ENCODE assay signal across 9 mouse cellular contexts in the genomic region with DNA sequence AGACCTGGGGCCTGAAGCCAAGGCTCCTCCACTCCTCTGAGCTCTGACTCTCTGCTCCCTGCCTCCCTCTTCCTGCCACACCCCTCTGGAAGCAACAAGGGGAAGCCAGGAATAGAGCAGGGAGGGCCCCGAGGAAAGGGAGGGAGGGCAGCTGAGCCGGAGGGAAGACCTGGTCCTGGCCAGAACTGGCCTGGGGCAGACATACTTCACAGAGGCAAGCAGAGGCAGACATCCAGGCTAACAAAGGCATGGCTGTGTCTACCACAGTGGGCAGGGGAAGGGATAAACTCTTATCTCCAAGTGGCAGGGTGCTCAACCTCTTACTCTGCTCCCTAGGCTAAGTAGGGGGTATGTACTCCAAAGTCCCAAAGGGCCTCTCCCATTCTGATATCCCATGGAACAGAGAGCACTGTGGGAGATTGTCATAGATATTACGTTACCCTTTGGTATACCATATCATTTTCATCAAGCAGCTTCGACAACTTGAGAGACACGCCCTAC. TPM values are rescaled to one million over a fixed set of nuclear protein-coding genes. Genes with fewer than 3 reads are reported as not detected.
DNase-seq lines count a peak whose midpoint lies in the region; ATAC-seq and TF ChIP-seq lines count a peak whose summit lies in the region.
"Had no signal": no experiment of that assay in that cellular context is flagged by ENCODE, and none has a peak within 500 bp of the region (broad histone marks: within the 10 kb centered on the region; RNA-seq: fewer than 3 reads in every experiment).

No protein-coding gene starts in this region.

- no peak for TF ChIP-seq CTCF in cerebellum, adult 2 months (IDR thresholded peaks at IDR 0.05; ENCODE audit: borderline replicate concordance, insufficient read depth, low read depth, low read length)

- 44% methylated on average over 5 of the region's 5 CpGs for WGBS in embryonic facial prominence, embryonic 15.5 days
- 18% methylated on average over 5 of the region's 5 CpGs for WGBS in liver, embryonic 15.5 days (ENCODE audit: insufficient replicate concordance)
- 71% methylated on average over 5 of the region's 5 CpGs for WGBS in cerebellum, adult 2 months

- no peaks in the 10 kb centered on the region for H3K27me3 ChIP-seq in embryonic facial prominence, embryonic 15.5 days
- no peaks in the 10 kb centered on the region for H3K27me3 ChIP-seq in liver, embryonic 15.5 days
- no peaks in the 10 kb centered on the region for H3K27me3 ChIP-seq in cerebellum, adult 2 months (ENCODE audit: control insufficient read depth, insufficient read depth, low read length)
- H3K27me3 ChIP-seq: neural tube, embryonic 13.5 days had no signal

- ATAC-seq in embryonic facial prominence, embryonic 15.5 days (ENCODE audit: insufficient number of reproducible peaks, low FRiP score, low TSS enrichment, low read depth): no peak
- peak; percentile 85 for ATAC-seq in liver, embryonic 15.5 days (ENCODE audit: insufficient read depth)

- H3K27ac ChIP-seq in embryonic facial prominence, embryonic 15.5 days (replicated peaks): peak overlapping the region; percentile 48; the same call in 1 of the 2 replicates
- H3K27ac ChIP-seq in liver, embryonic 15.5 days (replicated peaks): peak overlapping the region; percentile 95
- no peak overlapping the region for H3K27ac ChIP-seq in cerebellum, adult 2 months (ENCODE audit: insufficient read depth, low read length)
- H3K27ac ChIP-seq: neural tube, embryonic 13.5 days had no signal

- H3K9me3 ChIP-seq in embryonic facial prominence, embryonic 15.5 days (replicated peaks): no peaks in the 10 kb centered on the region
- no peaks in the 10 kb centered on the region for H3K9me3 ChIP-seq in liver, embryonic 15.5 days (replicated peaks)
- H3K9me3 ChIP-seq: neural tube, embryonic 13.5 days had no signal

- peak; percentile 16 for DNase-seq in cerebellum, adult 9-10 months
- DNase-seq in cerebellum, postnatal 4 days (ENCODE audit: low spot score in 2 of 2): no peak
- peak; percentile 81 for DNase-seq in heart, postnatal 4 days
- DNase-seq in frontal cortex, postnatal 36 days (ENCODE audit: low spot score in 2 of 2): no peak
- no peak for DNase-seq in cerebellum, adult 2 months
- no peak for DNase-seq in thymus, postnatal 36 days

- H3K4me2 ChIP-seq in embryonic facial prominence, embryonic 15.5 days (replicated peaks): no peak overlapping the region
- peak overlapping the region; percentile 80 for H3K4me2 ChIP-seq in liver, embryonic 15.5 days
- H3K4me2 ChIP-seq: neural tube, embryonic 13.5 days had no signal

- peaks cover 50% of the 10 kb centered on the region for H3K4me1 ChIP-seq in embryonic facial prominence, embryonic 15.5 days
- H3K4me1 ChIP-seq in liver, embryonic 15.5 days (replicated peaks): peaks cover 80% of the 10 kb centered on the region
- H3K4me1 ChIP-seq in cerebellum, adult 2 months (ENCODE audit: control insufficient read depth, insufficient read depth, low read length): peaks cover 31% of the 10 kb centered on the region

- TF ChIP-seq POLR2A in cerebellum, adult 2 months (IDR thresholded peaks at IDR 0.05; ENCODE audit: borderline replicate concordance, insufficient read depth, low read length): no peak

- peaks cover 32% of the 10 kb centered on the region for H3K36me3 ChIP-seq in embryonic facial prominence, embryonic 15.5 days
- H3K36me3 ChIP-seq in liver, embryonic 15.5 days (replicated peaks): peaks cover 74% of the 10 kb centered on the region

- no peak overlapping the region; the same call in 1 of the 2 replicates for H3K9ac ChIP-seq in embryonic facial prominence, embryonic 15.5 days
- H3K9ac ChIP-seq in liver, embryonic 15.5 days: peak overlapping the region; percentile 54
- H3K9ac ChIP-seq: neural tube, embryonic 13.5 days had no signal

- no peak overlapping the region for H3K4me3 ChIP-seq in embryonic facial prominence, embryonic 15.5 days (replicated peaks)
- peak overlapping the region; percentile 36 for H3K4me3 ChIP-seq in liver, embryonic 15.5 days (replicated peaks)
- no peak overlapping the region for H3K4me3 ChIP-seq in cerebellum, adult 2 months (replicated peaks; ENCODE audit: insufficient read depth, low read depth, low read length)
- H3K4me3 ChIP-seq: neural tube, embryonic 13.5 days had no signal

RNA-seq across cellular contexts. Expression of a gene that starts 7.4 kb away (rescaled TPM):
- polyA plus RNA-seq in embryonic facial prominence, embryonic 15.5 days (2015; fragmentation: Nextera tagmentation; extraction: Ambion mirVana): 163 and 185 TPM in 2 replicates
- 100 to 1,000 TPM; 135 to 141 TPM for total RNA-seq in heart, postnatal 4 days (2021)
- polyA plus RNA-seq in liver, embryonic 15.5 days (2015; fragmentation: Nextera tagmentation; extraction: Ambion mirVana): 143 and 165 TPM in 2 replicates
- 63.5 and 68.6 TPM in 2 replicates for polyA plus RNA-seq in cerebellum, adult 2 months (2012; rRNA removed)

RNA-seq across cellular contexts. Expression of a gene that starts 15.8 kb away (rescaled TPM):
- 142 and 147 TPM in 2 replicates for polyA plus RNA-seq in embryonic facial prominence, embryonic 15.5 days (2015; fragmentation: Nextera tagmentation; extraction: Ambion mirVana)
- 10 to 100 TPM; 52.6 to 58.4 TPM for total RNA-seq in heart, postnatal 4 days (2021)
- polyA plus RNA-seq in liver, embryonic 15.5 days (2015; fragmentation: Nextera tagmentation; extraction: Ambion mirVana): 55.5 and 61.3 TPM in 2 replicates
- 73.3 and 74.1 TPM in 2 replicates for polyA plus RNA-seq in cerebellum, adult 2 months (2012; rRNA removed)

RNA-seq across cellular contexts. Expression of a gene that starts 42.4 kb away (rescaled TPM):
- 69.5 and 76.2 TPM in 2 replicates for polyA plus RNA-seq in embryonic facial prominence, embryonic 15.5 days (2015; fragmentation: Nextera tagmentation; extraction: Ambion mirVana)
- 10 to 100 TPM; 54.6 to 56.3 TPM for total RNA-seq in heart, postnatal 4 days (2021)
- 22.0 and 25.7 TPM in 2 replicates for polyA plus RNA-seq in liver, embryonic 15.5 days (2015; fragmentation: Nextera tagmentation; extraction: Ambion mirVana)
- polyA plus RNA-seq in cerebellum, adult 2 months (2012; rRNA removed): 109 and 114 TPM in 2 replicates

Comparison
In these comparisons a context has a peak if more than half of its experiments do, and no peak if none do; other contexts are left out.
1. DNase-seq: peak in cerebellum, adult 9-10 months (single experiment) and heart, postnatal 4 days (single experiment); none in cerebellum, postnatal 4 days (0 of 2), frontal cortex, postnatal 36 days (0 of 2), cerebellum, adult 2 months (0 of 2) and thymus, postnatal 36 days (0 of 2).